ENCODE assay signal across 12 mouse cellular contexts in the genomic region with DNA sequence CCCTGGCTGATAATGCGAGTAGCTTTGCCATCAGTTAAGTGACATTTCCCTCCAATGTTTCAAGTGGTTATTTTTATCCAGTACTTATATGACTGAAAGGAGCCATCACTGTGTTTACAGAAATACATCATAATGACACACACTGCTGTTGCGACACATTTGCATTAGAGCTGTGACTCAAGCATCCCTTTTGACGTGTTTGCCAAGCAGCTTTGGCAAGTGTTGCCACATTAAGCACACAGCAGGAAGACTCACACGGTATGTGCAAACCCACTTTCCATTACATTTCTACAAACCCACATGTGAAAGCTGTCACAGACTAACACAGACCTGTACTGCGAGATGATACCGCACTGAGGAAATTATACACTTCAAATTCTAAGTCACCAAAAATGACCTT. TPM values are rescaled to one million over a fixed set of nuclear protein-coding genes. Genes with fewer than 3 reads are reported as not detected.
A peak's percentile ranks its signal among the peaks of the same experiment; 100 is the strongest.
DNase-seq lines count a peak whose midpoint lies in the region; ATAC-seq and TF ChIP-seq lines count a peak whose summit lies in the region.
"Had no signal": no experiment of that assay in that cellular context is flagged by ENCODE, and none has a peak within 500 bp of the region (broad histone marks: within the 10 kb centered on the region; RNA-seq: fewer than 3 reads in every experiment).

No protein-coding gene starts in this region.

- no peak overlapping the region for H3K4me2 ChIP-seq in liver, postnatal 0 days (ENCODE audit: low read depth, low read length)
- no peak overlapping the region for H3K4me2 ChIP-seq in liver, embryonic 12.5 days
- no peak overlapping the region for H3K4me2 ChIP-seq in forebrain, embryonic 16.5 days (ENCODE audit: low read length)

- no peaks in the 10 kb centered on the region for H3K27me3 ChIP-seq in liver, postnatal 0 days (ENCODE audit: insufficient read depth, low read length)
- no peaks in the 10 kb centered on the region for H3K27me3 ChIP-seq in liver, embryonic 12.5 days (replicated peaks)
- H3K27me3 ChIP-seq in forebrain, embryonic 16.5 days (replicated peaks; ENCODE audit: control insufficient read depth, insufficient read depth, low read length): no peaks in the 10 kb centered on the region

- ATAC-seq in liver, postnatal 0 days: peak; percentile 67
- no peak for ATAC-seq in liver, embryonic 12.5 days
- ATAC-seq in forebrain, embryonic 16.5 days: peak; percentile 62
- ATAC-seq in erythroblast, adult 5-6 weeks (replicated peaks; ENCODE audit: low FRiP score, poor library complexity, severe bottlenecking): no peak

- no peak overlapping the region for H3K4me3 ChIP-seq in liver, postnatal 0 days (ENCODE audit: low read depth, low read length)
- H3K4me3 ChIP-seq in liver, embryonic 12.5 days: no peak overlapping the region
- H3K4me3 ChIP-seq in forebrain, embryonic 16.5 days (replicated peaks; ENCODE audit: low read length): no peak overlapping the region
- H3K4me3 ChIP-seq: left cerebral cortex, adult 2 months had no signal

- H3K4me1 ChIP-seq in liver, postnatal 0 days (ENCODE audit: insufficient read depth): no peaks in the 10 kb centered on the region
- H3K4me1 ChIP-seq in liver, embryonic 12.5 days: no peaks in the 10 kb centered on the region
- H3K4me1 ChIP-seq in forebrain, embryonic 16.5 days (replicated peaks; ENCODE audit: control insufficient read depth, insufficient read depth, low read length): peaks cover 3% of the 10 kb centered on the region; the same call in 1 of the 2 replicates

- TF ChIP-seq CTCF in liver, postnatal 0 days (IDR thresholded peaks at IDR 0.05; ENCODE audit: low read depth): no peak

- DNase-seq in liver, postnatal 0 days: peak; percentile 29
- peak; percentile 87 for DNase-seq in NIH3T3 (ENCODE audit: low read depth)
- peak; percentile 58 for DNase-seq in naive thymus-derived CD4-positive, alpha-beta T cell, adult 2 months (ENCODE audit: low read depth)
- no peak for DNase-seq in gastrocnemius, postnatal 4 days (ENCODE audit: low spot score in 2 of 2)
- DNase-seq: cerebellum, adult 11 months; gastrocnemius, postnatal 36 days; heart, postnatal 4 days; kidney, adult 9 months had no signal

- TF ChIP-seq EP300 in liver, postnatal 0 days (IDR thresholded peaks at IDR 0.05; ENCODE audit: low read depth): peak; percentile 25; the same call in 1 of the 2 replicates

- H3K36me3 ChIP-seq in liver, postnatal 0 days (replicated peaks; ENCODE audit: insufficient read depth, low read length): no peaks in the 10 kb centered on the region
- H3K36me3 ChIP-seq in liver, embryonic 12.5 days: peaks cover 10% of the 10 kb centered on the region; the same call in 1 of the 2 replicates
- no peaks in the 10 kb centered on the region for H3K36me3 ChIP-seq in forebrain, embryonic 16.5 days (ENCODE audit: control insufficient read depth, insufficient read depth)

- 58% methylated on average over 6 of the region's 6 CpGs for WGBS in liver, postnatal 0 days (ENCODE audit: insufficient replicate concordance)
- WGBS in liver, embryonic 12.5 days (ENCODE audit: insufficient replicate concordance): 73% methylated on average over 6 of the region's 6 CpGs
- 63% methylated on average over 6 of the region's 6 CpGs for WGBS in forebrain, embryonic 16.5 days

- no peak overlapping the region for H3K27ac ChIP-seq in liver, postnatal 0 days (ENCODE audit: low read depth)
- no peak overlapping the region for H3K27ac ChIP-seq in liver, embryonic 12.5 days
- no peak overlapping the region for H3K27ac ChIP-seq in forebrain, embryonic 16.5 days (ENCODE audit: low read length)
- H3K27ac ChIP-seq: left cerebral cortex, adult 2 months had no signal

- no peaks in the 10 kb centered on the region for H3K9me3 ChIP-seq in liver, postnatal 0 days (ENCODE audit: low read length)
- no peaks in the 10 kb centered on the region for H3K9me3 ChIP-seq in liver, embryonic 12.5 days (replicated peaks)
- no peaks in the 10 kb centered on the region for H3K9me3 ChIP-seq in forebrain, embryonic 16.5 days (ENCODE audit: control insufficient read depth, low read length)

- no peak overlapping the region for H3K9ac ChIP-seq in liver, postnatal 0 days (replicated peaks)
- H3K9ac ChIP-seq in liver, embryonic 12.5 days: no peak overlapping the region
- no peak overlapping the region for H3K9ac ChIP-seq in forebrain, embryonic 16.5 days (replicated peaks; ENCODE audit: low read depth, low read length)

RNA-seq across cellular contexts. Expression of a gene that starts 34.2 kb away (rescaled TPM):
- 0.18 and 0.25 TPM in 2 replicates for polyA plus RNA-seq in liver, postnatal 0 days (2015; fragmentation: Nextera tagmentation; extraction: Ambion mirVana)
- 2.1 and 2.5 TPM in 2 replicates for polyA plus RNA-seq in liver, embryonic 12.5 days (2016; fragmentation: Nextera tagmentation; extraction: Ambion mirVana)
- 7.6 and 8.7 TPM in 2 replicates for polyA plus RNA-seq in forebrain, embryonic 16.5 days (2015; fragmentation: Nextera tagmentation; extraction: Ambion mirVana)
- total RNA-seq in erythroblast, adult 5-6 weeks (2015; ENCODE audit: low replicate concordance): under 0.01 TPM in 1 of 2 replicates, not detected in the other
- total RNA-seq in erythroblast, adult 5-6 weeks (2017; ENCODE audit: low replicate concordance): 0.28 and 0.43 TPM in 2 replicates
- total RNA-seq in gastrocnemius, postnatal 4 days (2021): 1 to 10 TPM; 4.9 to 5.0 TPM

Comparison
In these comparisons a context has a peak if more than half of its experiments do, and no peak if none do; other contexts are left out.
1. ATAC-seq: peak in liver, postnatal 0 days (single experiment) and forebrain, embryonic 16.5 days (single experiment); none in liver, embryonic 12.5 days (single experiment) and erythroblast, adult 5-6 weeks (single experiment).
2. DNase-seq: peak in liver, postnatal 0 days (single experiment), NIH3T3 (single experiment) and naive thymus-derived CD4-positive, alpha-beta T cell, adult 2 months (single experiment); none in gastrocnemius, postnatal 4 days (0 of 2).